Mouse (Mus musculus) testis, postnatal 10 days (tissue): ENCODE results near the gene Sh3bp5l.
"Not testable (repeated sequence)": the region's sequence is repeated elsewhere in the genome, so short reads cannot be mapped to it uniquely, and the experiment has no call there.

ENCODE experiments used
- DNase-seq: peaks from one replicate; pipeline ENCODE4 v3.0.0; 2021; ENCODE audit warnings: low spot score

Gene Sh3bp5l

DNA sequence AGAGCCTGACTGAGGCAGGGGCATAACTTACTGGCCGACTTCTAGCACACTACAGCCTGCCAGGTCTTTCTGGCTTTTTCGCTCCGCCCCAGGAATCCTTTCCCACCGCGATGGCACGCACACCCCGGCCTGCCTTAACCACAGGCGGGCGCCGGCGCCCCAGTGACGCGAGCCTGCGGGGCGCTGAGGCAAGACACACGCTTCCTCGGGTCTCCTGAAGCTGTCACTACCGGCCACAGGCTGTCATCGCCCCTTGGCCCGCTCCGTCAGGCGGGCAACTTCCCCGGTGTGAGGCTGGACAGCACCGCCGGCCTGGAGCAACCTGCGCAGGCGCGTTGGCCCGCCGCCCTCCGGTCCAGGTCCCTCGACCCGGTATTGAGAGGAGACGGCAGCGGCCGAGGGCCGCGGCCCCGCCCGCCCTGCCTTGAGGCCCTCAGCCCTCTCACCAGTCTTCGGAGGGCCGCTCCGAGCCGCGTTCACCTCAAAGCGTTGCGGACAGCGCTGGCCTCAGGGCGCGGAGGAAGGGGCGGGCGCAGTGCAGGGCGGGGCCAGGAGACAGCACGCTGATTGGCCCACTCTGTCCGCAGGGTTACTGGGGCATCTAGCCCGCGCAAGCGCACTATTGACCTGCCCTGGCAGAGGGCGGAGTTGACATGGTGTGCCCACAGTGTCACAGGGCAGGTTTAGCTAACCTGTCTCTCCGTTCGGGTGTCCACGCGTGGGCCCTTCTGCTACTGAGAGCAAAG, 7.5 kb upstream of the Sh3bp5l start:
- peak; percentile 98 for DNase-seq

GRCm38 (mm10) chr11:58323570-58324340, 6.8 kb upstream of the Sh3bp5l start:
- DNase-seq, result no peak

DNA sequence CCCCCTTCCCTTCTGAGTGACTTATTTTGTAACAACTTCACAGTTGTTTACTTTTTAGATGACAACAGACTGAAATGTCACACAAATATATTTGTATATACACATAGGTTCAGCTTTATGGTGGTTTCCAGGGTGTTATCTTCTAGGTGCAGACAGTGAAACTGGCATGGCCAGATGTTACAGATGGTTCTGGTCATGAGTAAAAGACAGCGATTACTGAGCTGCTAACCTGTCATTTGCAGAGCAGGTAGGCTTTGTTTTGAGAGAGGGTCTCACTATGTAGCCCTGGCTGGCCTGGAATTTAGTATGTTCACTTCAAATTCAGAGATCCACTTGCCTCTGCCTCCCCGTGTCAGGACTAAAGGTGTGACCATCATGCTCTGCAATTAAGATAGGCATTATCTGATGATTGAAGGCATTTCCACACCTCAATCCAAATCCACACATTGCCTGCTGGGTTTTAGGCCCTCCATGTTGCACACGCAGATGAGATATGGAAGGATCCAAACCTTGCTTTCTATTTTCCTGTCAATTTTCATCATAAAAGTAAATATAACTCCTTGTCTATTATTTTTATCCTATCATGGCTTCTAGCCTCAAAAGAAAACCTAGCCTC, 5.8 kb upstream of the Sh3bp5l start:
- no peak for DNase-seq

DNA sequence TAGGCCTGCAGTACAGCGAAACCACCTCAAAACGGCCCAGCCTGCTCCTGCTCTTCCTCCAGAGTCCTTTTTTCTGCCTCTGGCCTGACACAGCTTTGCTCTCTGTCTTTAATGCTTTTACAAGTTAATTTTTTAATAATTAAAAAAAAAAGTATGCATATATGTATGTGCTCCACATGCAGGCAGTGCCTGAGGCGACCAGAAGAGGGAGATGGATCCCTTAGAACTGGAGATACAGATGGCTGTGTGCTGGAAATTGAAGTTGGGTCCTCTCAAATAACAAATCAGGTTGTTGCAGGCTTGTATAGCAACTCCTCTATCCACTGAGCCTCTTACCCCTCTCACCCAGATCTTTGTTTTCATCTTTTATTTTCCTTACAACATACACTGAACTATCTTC, 3.7 kb upstream of the Sh3bp5l start:
- DNase-seq, result no peak

GRCm38 (mm10) chr11:58329906-58330275, 633 bp upstream of the Sh3bp5l start:
- no peak for DNase-seq

- DNase-seq, result peak; percentile 57
These were observed 598 bp downstream of the Sh3bp5l start for GRCm38 (mm10) chr11:58331149-58331495.

DNA sequence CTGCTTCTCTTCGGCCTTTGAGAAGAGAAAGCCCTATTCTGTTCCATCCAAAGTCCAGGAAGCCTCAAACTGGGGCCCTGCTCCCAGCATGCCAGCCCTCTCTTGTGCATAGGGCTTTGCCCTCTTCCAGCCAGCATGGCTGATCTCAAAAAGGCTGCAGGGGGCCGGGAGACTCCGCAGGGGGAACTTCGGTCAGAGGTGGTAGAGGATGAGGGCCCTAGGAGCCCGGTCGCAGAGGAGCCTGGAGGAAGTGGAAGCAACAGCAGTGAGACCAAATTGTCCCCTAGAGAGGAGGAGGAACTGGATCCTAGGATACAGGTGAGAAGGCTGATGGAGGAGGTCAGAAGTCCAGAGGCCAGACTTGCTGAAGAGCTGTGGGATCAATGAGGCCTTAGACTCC, 1.0 kb downstream of the Sh3bp5l start:
- DNase-seq, result no peak

GRCm38 (mm10) chr11:58334746-58335145, 4.2 kb downstream of the Sh3bp5l start:
- DNase-seq, result no peak

GRCm38 (mm10) chr11:58346745-58347144, 16.2 kb downstream of the Sh3bp5l start:
- no peak for DNase-seq

DNA sequence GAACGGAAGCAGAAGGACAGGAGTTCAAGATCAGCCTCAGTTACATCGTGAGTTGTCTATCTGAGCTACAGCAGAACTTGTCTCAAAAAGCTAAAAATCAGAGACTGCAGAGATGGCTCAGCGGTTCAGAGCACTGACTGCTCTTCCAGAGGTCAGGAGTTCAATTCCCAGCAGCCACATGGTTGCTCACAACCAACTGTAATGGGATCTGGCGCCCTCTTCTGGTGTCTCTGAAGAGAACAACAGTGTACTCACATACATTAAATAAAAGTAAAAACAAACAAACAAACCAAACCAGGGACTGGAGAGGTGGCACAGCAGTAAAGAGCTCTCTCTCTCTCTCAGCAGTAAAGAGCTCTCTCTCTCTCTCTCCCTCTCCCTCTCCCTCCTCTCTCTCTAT, 20.1 kb downstream of the Sh3bp5l start:
- no peak for DNase-seq

GRCm38 (mm10) chr11:58351179-58351578, 20.7 kb downstream of the Sh3bp5l start:
- DNase-seq, result no peak

GRCm38 (mm10) chr11:58352681-58353548, 22.4 kb downstream of the Sh3bp5l start:
- no peak for DNase-seq

GRCm38 (mm10) chr11:58353709-58354108, 23.2 kb downstream of the Sh3bp5l start:
- DNase-seq, result no peak

DNA sequence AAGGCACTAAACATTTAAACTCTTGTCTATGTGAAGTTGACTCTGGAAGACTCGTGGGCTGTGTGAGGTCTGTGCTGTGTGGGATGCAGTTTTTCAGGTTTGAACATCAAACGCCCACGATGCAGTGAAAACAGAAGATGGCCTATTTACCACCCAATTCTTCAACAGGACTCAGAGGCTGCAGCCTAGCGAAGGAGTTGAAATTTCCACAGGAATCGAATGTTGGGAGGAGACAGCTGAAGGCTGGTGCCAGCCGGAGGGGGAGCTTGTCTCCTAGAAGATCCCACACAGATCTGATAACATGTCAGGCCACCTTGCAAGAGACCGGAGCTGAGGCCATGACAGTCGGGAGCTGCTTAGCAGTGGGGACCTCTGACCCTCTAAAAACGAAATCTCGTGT, 24.0 kb downstream of the Sh3bp5l start:
- DNase-seq, result no peak

GRCm38 (mm10) chr11:58354927-58355326, 24.4 kb downstream of the Sh3bp5l start:
- DNase-seq, result no peak

DNA sequence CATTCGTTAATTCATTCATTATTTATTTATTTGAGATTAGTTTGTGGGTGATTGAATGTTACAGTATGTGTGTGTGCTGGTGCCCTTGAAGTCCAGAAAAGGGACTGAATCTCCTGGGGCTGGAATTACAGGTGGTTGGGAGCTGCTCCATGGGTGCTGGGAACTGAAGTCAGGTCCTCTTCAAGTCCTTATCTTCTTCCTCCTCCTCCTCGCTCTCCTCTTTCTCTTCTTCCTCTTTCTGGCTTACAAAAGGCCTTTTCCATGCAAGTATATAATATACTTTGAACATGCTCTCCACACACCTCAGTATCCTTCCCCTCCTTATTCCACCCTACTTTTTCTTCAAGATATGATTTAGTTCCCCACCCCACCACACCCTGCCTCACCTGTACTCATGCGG, 26.5 kb downstream of the Sh3bp5l start:
- DNase-seq, result no peak

- DNase-seq, result no peak
These were observed 27.5 kb downstream of the Sh3bp5l start for GRCm38 (mm10) chr11:58357844-58358534.

DNA sequence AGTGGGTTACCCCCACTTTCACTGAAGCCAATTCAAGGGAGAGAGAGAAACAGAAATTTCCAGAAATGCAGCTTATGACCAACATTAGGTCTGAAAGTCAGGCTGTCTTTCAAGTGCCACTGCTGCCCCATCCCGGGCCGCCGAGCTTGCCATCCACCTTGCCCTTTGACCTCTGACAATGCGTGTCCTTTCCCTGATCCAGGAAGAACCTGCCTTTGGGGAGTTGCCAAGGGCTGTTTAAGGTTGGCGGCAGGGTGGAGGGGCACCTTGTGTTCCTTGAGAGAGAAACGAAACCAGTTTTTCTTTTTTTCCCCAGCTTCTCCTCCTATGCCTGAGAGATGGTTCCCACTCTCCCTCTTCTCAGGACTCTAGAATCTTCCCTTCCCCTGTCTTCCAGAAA, 32.0 kb downstream of the Sh3bp5l start:
- DNase-seq, result not testable (repeated sequence)

DNA sequence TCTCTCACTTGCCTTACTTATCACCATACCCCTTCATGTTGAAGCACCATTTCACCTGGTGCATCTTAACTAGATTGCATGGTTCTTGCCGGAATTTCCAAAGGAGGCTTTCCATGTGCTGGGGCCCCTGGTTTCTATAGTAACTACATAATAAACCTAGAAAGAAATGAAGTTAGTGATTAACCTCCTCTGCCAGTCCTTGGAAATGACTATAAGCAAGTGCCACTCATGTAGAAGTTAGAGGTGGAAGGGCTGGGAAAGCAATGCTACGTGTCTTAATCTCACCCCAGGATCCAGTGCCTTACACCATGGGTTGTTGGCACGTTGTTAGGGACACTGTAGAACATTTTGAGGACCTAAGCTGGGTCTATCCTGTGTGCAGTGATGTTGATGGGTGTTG, 33.9 kb downstream of the Sh3bp5l start:
- DNase-seq, result no peak

DNA sequence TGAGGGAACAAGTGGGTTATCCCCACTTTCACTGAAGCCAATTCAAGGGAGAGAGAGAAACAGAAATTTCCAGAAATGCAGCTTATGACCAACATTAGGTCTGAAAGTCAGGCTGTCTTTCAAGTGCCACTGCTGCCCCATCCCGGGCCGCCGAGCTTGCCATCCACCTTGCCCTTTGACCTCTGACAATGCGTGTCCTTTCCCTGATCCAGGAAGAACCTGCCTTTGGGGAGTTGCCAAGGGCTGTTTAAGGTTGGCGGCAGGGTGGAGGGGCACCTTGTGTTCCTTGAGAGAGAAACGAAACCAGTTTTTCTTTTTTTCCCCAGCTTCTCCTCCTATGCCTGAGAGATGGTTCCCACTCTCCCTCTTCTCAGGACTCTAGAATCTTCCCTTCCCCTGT, 35.7 kb downstream of the Sh3bp5l start:
- DNase-seq, result not testable (repeated sequence)

DNA sequence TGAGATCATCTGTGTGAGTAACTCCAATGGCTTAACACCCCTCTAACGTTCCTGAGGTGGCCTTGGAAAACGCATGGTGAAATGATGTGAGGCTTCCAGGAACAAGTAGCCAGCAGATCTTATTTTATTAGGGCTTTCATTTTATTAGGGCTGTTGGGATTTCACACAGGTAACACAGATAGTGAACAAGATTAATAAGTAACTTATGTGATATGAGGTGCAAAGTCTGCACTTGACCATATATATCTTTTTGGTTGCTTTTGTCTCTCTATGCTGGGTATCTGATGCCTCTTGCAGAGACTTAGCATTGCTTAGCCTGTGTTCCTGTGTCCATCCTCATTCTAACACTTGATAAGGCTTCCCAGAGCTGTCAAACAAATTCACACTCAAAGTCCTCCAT, 46.7 kb downstream of the Sh3bp5l start:
- DNase-seq, result no peak

DNA sequence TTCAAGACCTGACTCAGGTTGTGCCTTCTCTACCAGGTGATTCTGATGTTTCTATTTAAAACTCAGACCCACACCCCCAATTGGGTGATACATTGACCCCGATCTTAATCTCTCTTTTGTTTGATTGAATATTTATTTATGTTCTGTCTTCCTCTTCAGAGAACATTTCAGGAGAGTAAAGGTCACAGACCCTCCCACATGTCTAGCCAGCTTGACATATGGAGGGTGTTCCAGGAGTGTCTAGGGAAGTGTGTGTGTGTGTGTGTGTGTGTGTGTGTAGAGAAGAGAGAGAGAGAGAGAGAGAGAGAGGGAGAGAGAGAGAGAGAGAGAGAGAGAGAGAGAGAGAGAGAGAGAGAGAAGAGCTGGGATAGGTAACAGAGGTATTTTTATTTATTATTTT, 47.2 kb downstream of the Sh3bp5l start:
- DNase-seq, result no peak
